Mouse (Mus musculus) midbrain, embryonic 10.5 days (tissue): ENCODE results near the gene Cmtm7. TPM values are rescaled to one million over a fixed set of nuclear protein-coding genes. Genes with fewer than 3 reads are reported as not detected.

Experiments
- DNase-seq: peaks from one replicate; pipeline ENCODE4 v3.0.0-alpha.2; 2017; ENCODE audit warnings: low spot score
- H3K27ac ChIP-seq: fragments of 300-500 bp; sonication (generic); replicated peaks from 2 replicates; pipeline ENCODE4 v1.5.1; 2016; ENCODE audit warnings: mild to moderate bottlenecking
- H3K27me3 ChIP-seq: fragments of 300-500 bp; sonication (generic); 2 replicates; pipeline ENCODE4 v1.6.1; 2016; ENCODE audit warnings: low read depth, mild to moderate bottlenecking; ENCODE audit not compliant: poor library complexity, severe bottlenecking
- H3K36me3 ChIP-seq: fragments of 300-500 bp; sonication (generic); 2 replicates; pipeline ENCODE4 v1.6.1; 2016; ENCODE audit warnings: mild to moderate bottlenecking, moderate library complexity
- H3K4me1 ChIP-seq: fragments of 300-500 bp; sonication (generic); 2 replicates; pipeline ENCODE4 v1.6.1; 2016
- H3K4me3 ChIP-seq: fragments of 300-500 bp; sonication (generic); 2 replicates; pipeline ENCODE4 v1.5.1; 2016; ENCODE audit warnings: mild to moderate bottlenecking, moderate library complexity
- H3K9me3 ChIP-seq: fragments of 300-500 bp; sonication (generic); replicated peaks from 2 replicates; pipeline ENCODE4 v1.6.1; 2016; ENCODE audit warnings: mild to moderate bottlenecking
- WGBS: fragments of 180-500 bp; shearing (Covaris S2); methylation state at CpG from one replicate; pipeline ENCODE4 v1.1.7; 2016; 5-methylcytosine and 5-hydroxymethylcytosine counted together
- polyA plus RNA-seq: library from polyadenylated mRNA; unstranded; fragments of >200 nt; fragmentation: Nextera tagmentation; extraction: Ambion mirVana; gene quantifications from 2 replicates; pipeline ENCODE4 v1.2.1, GENCODE M21; 2016

Cmtm7 gene
- polyA plus RNA-seq, 1 experiment from 2014 or later: 88.2 TPM

DNA sequence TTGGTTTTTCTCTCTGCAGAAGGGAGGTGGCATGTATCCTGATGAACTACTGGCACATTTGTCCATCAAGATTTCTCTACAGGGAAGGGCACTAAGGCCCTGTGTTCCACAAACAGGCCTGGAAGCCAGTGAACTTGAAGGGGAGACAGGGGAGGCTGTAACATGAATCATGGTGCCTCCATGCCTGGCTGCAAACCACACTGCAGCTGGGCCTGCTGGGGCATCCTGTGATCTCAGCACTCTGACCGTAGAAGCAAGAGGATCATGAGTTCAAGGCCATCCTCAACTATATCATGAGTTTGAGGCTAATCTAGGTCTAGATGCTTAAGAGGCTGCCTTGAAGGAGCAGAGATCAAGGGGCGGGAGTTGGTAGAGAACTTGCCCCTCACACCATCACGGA is 5.3 kb downstream of the Cmtm7 start:
- 93% methylated on average over 3 of the region's 3 CpGs for WGBS
- no peak for DNase-seq

DNA sequence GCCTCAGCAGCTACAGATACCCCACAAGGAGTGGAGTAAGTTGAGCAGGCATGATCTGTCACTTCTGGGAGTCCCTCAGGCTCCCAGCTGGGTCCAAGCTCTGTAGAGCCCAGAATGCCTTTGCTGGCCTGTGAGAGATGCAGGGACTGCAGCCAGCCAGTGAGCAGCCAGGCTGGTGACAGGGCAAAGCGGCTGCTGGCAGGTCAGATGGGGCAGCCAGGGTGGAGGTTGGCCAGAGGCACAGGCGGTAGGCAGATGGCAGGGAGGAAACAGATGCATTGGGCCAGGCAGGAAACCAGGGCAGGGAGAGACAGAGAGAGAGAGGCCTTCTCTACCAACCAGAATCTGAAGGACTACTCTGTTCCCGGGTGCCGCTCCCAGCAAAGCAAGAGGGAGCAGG is 6.4 kb downstream of the Cmtm7 start:
- WGBS: 85% methylated on average over 4 of the region's 4 CpGs
- DNase-seq: no peak
- Histone ChIP-seq H3K27ac (peak overlapping the region; percentile 30), H3K36me3 (peaks cover 31% of the 10 kb centered on the region), H3K4me1 (peaks cover 20% of the 10 kb centered on the region), H3K27me3 (no peaks in the 10 kb centered on the region), H3K4me3 (no peak overlapping the region), H3K9me3 (no peaks in the 10 kb centered on the region)

More for the DNA sequence above, 5.3 kb downstream of the Cmtm7 start:
- H3K4me1 ChIP-seq: peaks cover 31% of the 10 kb centered on the region
- no peaks in the 10 kb centered on the region for H3K9me3 ChIP-seq
- H3K27me3 ChIP-seq: no peaks in the 10 kb centered on the region
- H3K4me3 ChIP-seq: no peak overlapping the region
- peaks cover 25% of the 10 kb centered on the region for H3K36me3 ChIP-seq
- no peak overlapping the region for H3K27ac ChIP-seq

DNA sequence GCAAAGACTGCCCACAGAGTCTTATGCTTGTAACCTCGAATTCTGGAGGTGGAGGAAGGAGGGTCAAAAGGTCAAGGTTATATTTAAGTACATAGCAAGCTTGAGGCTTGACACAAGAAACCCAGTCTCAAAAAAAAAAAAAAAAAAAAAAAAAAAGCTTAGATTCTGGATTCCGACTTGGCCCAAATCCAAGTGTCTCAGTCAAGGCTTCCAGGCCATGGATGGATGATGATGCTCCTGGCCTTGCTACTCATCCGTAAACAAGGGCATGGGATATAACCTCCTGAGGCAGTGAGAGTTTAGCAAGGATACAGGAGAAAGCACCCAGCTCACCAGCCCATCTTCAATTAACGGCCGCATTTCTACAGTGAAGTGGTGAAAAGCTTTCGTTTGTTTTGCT is 7.0 kb downstream of the Cmtm7 start:
- H3K4me1 ChIP-seq: peaks cover 14% of the 10 kb centered on the region
- no peak for DNase-seq
- no peak overlapping the region for H3K4me3 ChIP-seq
- no peaks in the 10 kb centered on the region for H3K9me3 ChIP-seq
- H3K27ac ChIP-seq: no peak overlapping the region
- 84% methylated on average over 6 of the region's 6 CpGs for WGBS
- H3K36me3 ChIP-seq: peaks cover 31% of the 10 kb centered on the region
- H3K27me3 ChIP-seq: no peaks in the 10 kb centered on the region

DNA sequence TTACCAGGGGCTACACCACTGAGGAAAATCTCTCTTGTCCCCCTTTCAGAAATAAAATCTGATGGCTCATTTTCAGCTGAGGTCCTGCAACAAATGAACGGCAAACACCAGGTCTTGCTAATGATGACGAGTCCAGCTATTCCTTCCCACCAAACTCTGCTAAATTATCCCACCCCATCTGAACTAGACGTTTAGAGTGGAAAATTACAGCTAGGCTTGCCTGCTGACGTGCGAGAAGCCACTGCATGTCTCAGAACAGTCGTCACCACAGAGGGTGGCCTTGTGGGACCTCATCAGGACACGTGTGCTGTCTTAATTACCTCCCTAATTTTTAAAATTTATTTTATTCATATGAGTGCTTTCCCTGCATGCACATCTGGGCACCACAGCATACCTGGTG is 10.1 kb downstream of the Cmtm7 start:
- Histone ChIP-seq H3K36me3 (peaks cover 35% of the 10 kb centered on the region), H3K4me1 (peaks cover 28% of the 10 kb centered on the region), H3K27ac (no peak overlapping the region), H3K9me3 (no peaks in the 10 kb centered on the region), H3K4me3 (no peak overlapping the region), H3K27me3 (no peaks in the 10 kb centered on the region)
- no peak for DNase-seq
- WGBS: 93% methylated on average over 7 of the region's 7 CpGs

DNA sequence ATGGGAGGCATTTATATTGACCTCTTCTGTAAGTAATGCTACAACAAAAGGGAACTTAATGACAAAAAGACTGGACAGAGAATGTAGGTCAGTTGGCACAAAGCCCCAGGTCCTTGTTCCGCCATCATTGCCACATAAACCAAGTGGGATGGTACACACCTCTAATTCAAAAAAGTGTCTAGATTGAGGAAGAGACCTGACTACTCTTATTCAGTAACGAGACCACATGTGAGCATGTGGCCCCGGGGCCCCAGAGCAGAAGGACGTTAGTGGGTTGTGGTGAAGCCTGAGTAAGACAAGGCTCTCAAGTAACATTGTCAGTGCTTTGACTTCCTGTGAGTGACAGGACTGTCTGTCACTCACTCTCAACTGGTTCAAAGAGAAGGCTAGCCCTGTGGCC is 11.4 kb downstream of the Cmtm7 start:
- peaks cover 23% of the 10 kb centered on the region for H3K4me1 ChIP-seq
- peaks cover 46% of the 10 kb centered on the region for H3K36me3 ChIP-seq
- no peak for DNase-seq
- no peaks in the 10 kb centered on the region for H3K27me3 ChIP-seq
- 0 out of 2 replicates have a peak, but pooled peaks cover 4% of the 10 kb centered on the region for H3K9me3 ChIP-seq
- no peak overlapping the region for H3K4me3 ChIP-seq
- WGBS: 92% methylated on average over 4 of the region's 4 CpGs
- no peak overlapping the region for H3K27ac ChIP-seq

DNA sequence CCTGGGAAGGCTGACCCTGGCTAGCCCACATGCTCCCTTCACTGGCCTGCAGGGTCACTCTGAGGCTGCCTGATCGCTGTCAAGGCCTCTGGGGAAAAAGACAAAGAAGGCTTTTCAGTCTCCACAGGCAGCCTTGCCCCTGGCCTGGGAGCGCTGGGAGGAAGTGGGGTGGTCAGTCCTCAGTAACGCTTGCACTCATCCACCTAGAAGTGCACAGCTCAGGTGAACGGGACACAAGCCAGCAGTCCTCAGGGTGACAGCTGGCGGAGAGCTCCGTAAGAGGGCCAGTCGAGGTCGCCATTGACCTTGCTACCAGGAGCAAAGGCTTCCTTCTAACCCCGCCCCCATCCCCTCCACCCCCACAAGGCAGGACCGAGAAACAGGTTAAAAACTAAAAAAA is 13.6 kb downstream of the Cmtm7 start:
- Histone ChIP-seq H3K9me3 (0 out of 2 replicates have a peak, but pooled peaks cover 4% of the 10 kb centered on the region), H3K36me3 (peaks cover 46% of the 10 kb centered on the region), H3K27ac (peak overlapping the region; percentile 73), H3K27me3 (no peaks in the 10 kb centered on the region), H3K4me1 (peaks cover 15% of the 10 kb centered on the region), H3K4me3 (no peak overlapping the region)
- WGBS: 60% methylated on average over 10 of the region's 10 CpGs
- DNase-seq: no peak

DNA sequence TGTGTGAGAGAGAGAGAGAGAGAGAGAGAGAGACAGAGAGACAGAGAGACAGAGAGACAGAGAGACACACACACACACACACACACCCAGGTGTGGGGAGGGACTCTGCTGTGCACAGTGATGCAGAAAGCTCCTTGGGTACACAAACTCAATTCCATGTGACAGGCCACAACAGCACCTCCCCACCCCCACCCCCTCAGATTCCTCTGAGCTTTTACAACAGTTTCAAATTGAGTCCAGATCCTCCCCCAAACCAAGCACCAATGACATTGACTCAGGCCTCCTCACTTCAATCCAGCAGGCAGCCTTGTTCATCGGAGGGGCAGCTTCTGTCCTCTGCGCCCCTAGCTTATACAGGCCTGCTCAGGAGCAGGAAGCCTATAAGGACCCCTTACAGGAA is 14.1 kb downstream of the Cmtm7 start:
- Histone ChIP-seq H3K4me3 (no peak overlapping the region), H3K36me3 (peaks cover 47% of the 10 kb centered on the region), H3K4me1 (peaks cover 15% of the 10 kb centered on the region), H3K9me3 (0 out of 2 replicates have a peak, but pooled peaks cover 4% of the 10 kb centered on the region), H3K27me3 (no peaks in the 10 kb centered on the region), H3K27ac (peak overlapping the region; percentile 73)
- WGBS: 87% methylated on average over 2 of the region's 2 CpGs
- DNase-seq: no peak

DNA sequence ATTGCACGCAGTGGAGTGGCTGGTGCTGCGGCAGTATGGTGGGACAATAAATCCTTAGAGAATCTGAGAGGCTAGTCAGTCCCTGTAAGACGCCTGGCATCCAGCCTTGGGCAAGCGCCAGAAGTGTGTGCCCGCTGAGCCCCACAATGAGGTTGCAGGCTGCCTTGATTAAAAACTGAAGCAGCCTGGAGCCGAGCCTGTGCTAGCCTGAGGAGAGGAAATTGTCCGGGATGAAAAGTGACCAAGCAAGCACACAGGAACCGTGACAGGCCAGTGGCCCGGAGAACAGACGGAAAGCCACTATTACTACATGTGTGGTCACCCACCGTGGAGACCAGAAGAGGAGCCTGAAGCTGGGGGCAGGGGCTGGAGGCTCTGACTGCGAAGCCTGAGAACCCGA is 14.6 kb downstream of the Cmtm7 start:
- peaks cover 46% of the 10 kb centered on the region for H3K36me3 ChIP-seq
- H3K4me3 ChIP-seq: no peak overlapping the region
- WGBS: 85% methylated on average over 13 of the region's 13 CpGs
- H3K27ac ChIP-seq: peak overlapping the region; percentile 28
- H3K27me3 ChIP-seq: no peaks in the 10 kb centered on the region
- DNase-seq: no peak
- H3K4me1 ChIP-seq: peaks cover 15% of the 10 kb centered on the region
- 0 out of 2 replicates have a peak, but pooled peaks cover 4% of the 10 kb centered on the region for H3K9me3 ChIP-seq

DNA sequence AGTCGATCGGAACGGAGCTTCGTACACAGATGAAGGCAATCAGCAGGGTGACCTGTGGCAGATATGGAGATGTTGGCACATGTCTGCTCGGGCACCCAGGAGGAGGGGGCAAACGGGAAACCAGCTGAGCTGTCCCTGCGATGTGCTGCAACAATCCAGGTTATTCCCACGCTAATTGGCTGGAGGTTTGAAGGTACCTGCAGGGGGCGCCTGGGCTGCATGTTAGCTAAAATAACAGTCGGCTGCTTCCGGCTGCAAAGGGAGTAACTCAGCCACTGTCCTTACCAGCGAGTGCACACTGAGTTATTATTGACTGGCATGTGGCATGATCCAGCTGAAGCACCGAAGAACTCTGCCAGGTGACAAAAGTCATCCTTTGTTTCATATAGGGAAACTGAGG is 18.3 kb downstream of the Cmtm7 start:
- Histone ChIP-seq H3K9me3 (0 out of 2 replicates have a peak, but pooled peaks cover 4% of the 10 kb centered on the region), H3K4me1 (peaks cover 15% of the 10 kb centered on the region), H3K27me3 (no peaks in the 10 kb centered on the region), H3K27ac (no peak overlapping the region), H3K36me3 (peaks cover 69% of the 10 kb centered on the region), H3K4me3 (no peak overlapping the region)
- 68% methylated on average over 13 of the region's 13 CpGs for WGBS
- peak; percentile 38 for DNase-seq

DNA sequence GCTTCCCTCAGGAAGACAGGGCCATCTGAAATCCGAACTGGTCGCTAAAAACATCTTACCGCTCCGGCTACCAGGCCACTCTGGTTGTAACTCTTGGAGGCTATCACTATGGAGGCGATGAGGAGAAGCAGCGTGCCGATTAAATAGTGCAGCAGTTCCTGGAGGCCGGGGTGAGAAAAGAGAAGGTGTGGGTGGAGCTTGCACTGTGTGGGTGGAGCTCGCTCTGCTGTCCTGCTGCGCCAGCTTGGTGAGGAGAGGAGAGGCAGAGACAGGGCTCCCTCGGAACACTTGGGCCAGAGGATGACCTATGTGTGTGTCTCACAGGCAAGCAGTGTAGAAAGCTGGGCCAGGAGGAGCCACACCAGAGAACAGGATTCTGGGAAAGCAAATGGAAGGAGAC is 19.8 kb downstream of the Cmtm7 start:
- 74% methylated on average over 11 of the region's 11 CpGs for WGBS
- peaks cover 1% of the 10 kb centered on the region for H3K4me1 ChIP-seq
- H3K36me3 ChIP-seq: peaks cover 80% of the 10 kb centered on the region
- no peak for DNase-seq
- H3K9me3 ChIP-seq: 0 out of 2 replicates have a peak, but pooled peaks cover 4% of the 10 kb centered on the region
- no peaks in the 10 kb centered on the region for H3K27me3 ChIP-seq
- H3K4me3 ChIP-seq: no peak overlapping the region
- no peak overlapping the region for H3K27ac ChIP-seq

DNA sequence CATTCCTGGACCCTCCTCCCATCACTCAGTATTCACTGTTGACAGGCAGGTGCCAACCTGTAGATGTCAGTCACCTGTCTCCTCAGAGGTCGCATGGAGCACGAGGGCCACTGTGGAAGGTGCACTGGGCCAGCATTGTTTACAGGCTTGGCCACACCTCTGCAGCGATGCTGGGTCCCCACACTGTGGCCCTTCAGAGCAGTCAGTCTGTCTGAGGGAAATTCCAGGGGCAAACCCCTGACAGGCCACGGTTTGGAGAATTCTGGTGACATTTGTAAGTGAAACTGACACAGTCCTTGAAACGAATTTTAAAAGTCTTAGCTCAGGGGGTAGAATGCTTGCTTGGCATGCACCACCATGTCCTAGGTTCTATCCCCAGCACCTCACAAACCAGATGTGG is 21.3 kb downstream of the Cmtm7 start:
- DNase-seq: no peak
- no peaks in the 10 kb centered on the region for H3K27me3 ChIP-seq
- no peak overlapping the region for H3K27ac ChIP-seq
- H3K4me3 ChIP-seq: no peak overlapping the region
- H3K9me3 ChIP-seq: no peaks in the 10 kb centered on the region
- peaks cover 79% of the 10 kb centered on the region for H3K36me3 ChIP-seq
- H3K4me1 ChIP-seq: no peaks in the 10 kb centered on the region
- WGBS: 84% methylated on average over 5 of the region's 5 CpGs

DNA sequence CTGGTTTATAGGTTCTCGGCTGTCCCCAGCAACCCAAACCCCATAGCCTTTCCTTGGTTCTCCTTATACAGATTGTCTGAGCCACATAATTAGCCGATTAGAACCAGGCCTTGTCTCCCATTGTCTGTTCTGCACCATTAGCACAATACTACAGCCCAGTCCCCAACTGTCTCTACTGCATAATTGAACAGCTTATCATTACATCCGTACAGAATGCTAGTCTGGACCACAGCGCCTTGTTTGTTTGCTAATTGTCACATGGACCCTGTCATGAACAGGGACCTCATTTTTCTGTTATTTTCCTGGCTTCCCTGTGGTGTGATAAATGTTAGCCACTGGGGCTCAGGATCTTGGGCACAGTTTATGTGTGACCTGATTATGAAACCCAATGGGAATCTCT is 21.8 kb downstream of the Cmtm7 start:
- 88% methylated on average over 4 of the region's 4 CpGs for WGBS
- DNase-seq: no peak
- Histone ChIP-seq H3K36me3 (peaks cover 79% of the 10 kb centered on the region), H3K27me3 (no peaks in the 10 kb centered on the region), H3K27ac (no peak overlapping the region), H3K4me3 (no peak overlapping the region), H3K9me3 (no peaks in the 10 kb centered on the region), H3K4me1 (no peaks in the 10 kb centered on the region)

DNA sequence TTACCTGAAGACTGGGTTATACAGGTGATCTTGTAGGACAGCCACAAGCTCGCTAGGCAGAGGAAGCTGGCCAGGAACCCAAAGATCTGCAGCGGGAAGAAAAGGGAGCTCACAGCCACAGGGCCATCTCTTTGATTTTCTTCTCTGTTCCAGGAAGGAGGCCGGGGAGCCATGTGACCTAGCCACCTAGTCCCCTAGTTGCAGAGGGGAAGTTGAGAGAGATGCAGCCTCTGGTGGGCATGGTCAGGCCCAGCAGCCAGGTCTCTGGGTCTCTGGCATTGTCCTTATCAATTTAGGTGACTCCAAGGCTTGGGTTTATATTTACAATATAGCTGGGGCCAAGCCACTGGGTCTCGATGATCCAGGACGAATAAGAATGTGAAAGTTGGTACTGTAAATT is 22.9 kb downstream of the Cmtm7 start:
- 87% methylated on average over 5 of the region's 5 CpGs for WGBS
- Histone ChIP-seq H3K27ac (no peak overlapping the region), H3K36me3 (peaks cover 82% of the 10 kb centered on the region), H3K27me3 (no peaks in the 10 kb centered on the region), H3K4me3 (no peak overlapping the region), H3K4me1 (no peaks in the 10 kb centered on the region), H3K9me3 (no peaks in the 10 kb centered on the region)
- DNase-seq: no peak

DNA sequence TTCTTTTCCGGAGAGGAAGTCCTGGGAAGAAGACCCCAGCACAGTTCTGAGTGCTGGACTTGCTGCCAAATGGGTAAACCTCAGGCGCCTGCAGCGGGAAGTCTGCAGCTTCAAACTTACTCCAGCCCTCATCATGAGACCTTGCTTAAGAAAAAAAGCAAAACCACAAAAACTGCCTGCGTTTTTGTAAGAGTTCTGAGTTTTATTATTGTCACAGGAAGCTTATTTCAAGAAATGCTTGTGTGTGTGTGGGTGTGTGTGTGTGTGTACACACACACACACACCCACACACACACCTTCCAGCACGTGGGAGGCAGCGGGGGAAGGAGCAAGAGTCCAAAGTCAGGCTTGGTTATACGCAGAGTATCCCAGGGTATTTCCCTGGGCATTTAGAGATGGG is 23.4 kb downstream of the Cmtm7 start:
- Histone ChIP-seq H3K27ac (no peak overlapping the region), H3K36me3 (peaks cover 80% of the 10 kb centered on the region), H3K4me1 (peaks cover 2% of the 10 kb centered on the region), H3K27me3 (no peaks in the 10 kb centered on the region), H3K4me3 (no peak overlapping the region), H3K9me3 (no peaks in the 10 kb centered on the region)
- no peak for DNase-seq
- 87% methylated on average over 7 of the region's 7 CpGs for WGBS
